Mouse (Mus musculus) forebrain, embryonic 11.5 days (tissue): Measurements from ENCODE around the gene Gm11214. TPM values are rescaled to one million over a fixed set of nuclear protein-coding genes. Genes with fewer than 3 reads are reported as not detected.

Source experiments
- ATAC-seq: fragments of 200-750 bp; cut with Nextera tagmentation; replicated peaks from 2 replicates; pipeline ENCODE4 v1.8.0; 2017; ENCODE audit warnings: moderate TSS enrichment; ENCODE audit not compliant: low FRiP score
- DNase-seq: peaks from one replicate; pipeline ENCODE4 v3.0.0-alpha.2; 2017; ENCODE audit warnings: low spot score
- H3K27ac ChIP-seq: fragments of 300-500 bp; sonication (generic); 2 replicates; pipeline ENCODE4 v1.5.1; 2014; ENCODE audit warnings: low read depth, low read length
- H3K27me3 ChIP-seq: fragments of 300-500 bp; sonication (generic); 2 replicates; pipeline ENCODE4 v1.6.1; 2014; ENCODE audit warnings: mild to moderate bottlenecking, low read length, mixed read lengths; ENCODE audit not compliant: control insufficient read depth, insufficient read depth
- H3K36me3 ChIP-seq: fragments of 300-500 bp; sonication (generic); 2 replicates; pipeline ENCODE4 v1.6.1; 2014; ENCODE audit warnings: mild to moderate bottlenecking, low read length, moderate library complexity, mixed read lengths; ENCODE audit not compliant: control insufficient read depth, insufficient read depth
- H3K4me1 ChIP-seq: fragments of 300-500 bp; sonication (generic); replicated peaks from 2 replicates; pipeline ENCODE4 v1.6.1; 2014; ENCODE audit warnings: low read length, mixed read lengths; ENCODE audit not compliant: control insufficient read depth, insufficient read depth
- H3K4me2 ChIP-seq: fragments of 300-500 bp; sonication (generic); 2 replicates; pipeline ENCODE4 v1.6.1; 2014; ENCODE audit warnings: low read depth, mild to moderate bottlenecking, low read length, moderate library complexity, mixed read lengths; ENCODE audit not compliant: severe bottlenecking
- H3K4me3 ChIP-seq: fragments of 300-500 bp; sonication (generic); 2 replicates; pipeline ENCODE4 v1.5.1; 2014; ENCODE audit warnings: low read depth, low read length
- H3K9ac ChIP-seq: fragments of 300-500 bp; sonication (generic); 2 replicates; pipeline ENCODE4 v1.6.1; 2014; ENCODE audit warnings: low read length
- H3K9me3 ChIP-seq: fragments of 300-500 bp; sonication (generic); 2 replicates; pipeline ENCODE4 v1.6.1; 2016; ENCODE audit warnings: low read length, mixed read lengths; ENCODE audit not compliant: control insufficient read depth
- WGBS: fragments of 180-500 bp; shearing (Covaris S2); extraction: QIAGEN DNeasy Blood & Tissue Kit; methylation state at CpG from one replicate; pipeline ENCODE4 v1.1.7; 2014; 5-methylcytosine and 5-hydroxymethylcytosine counted together
- polyA plus RNA-seq: library from polyadenylated mRNA; unstranded; fragments of >200 nt; fragmentation: Nextera tagmentation; extraction: Ambion mirVana; gene quantifications from 2 replicates; pipeline ENCODE4 v1.2.1, GENCODE M21; 2014

Gene Gm11214
- polyA plus RNA-seq, result not detected in 2 replicates

DNA sequence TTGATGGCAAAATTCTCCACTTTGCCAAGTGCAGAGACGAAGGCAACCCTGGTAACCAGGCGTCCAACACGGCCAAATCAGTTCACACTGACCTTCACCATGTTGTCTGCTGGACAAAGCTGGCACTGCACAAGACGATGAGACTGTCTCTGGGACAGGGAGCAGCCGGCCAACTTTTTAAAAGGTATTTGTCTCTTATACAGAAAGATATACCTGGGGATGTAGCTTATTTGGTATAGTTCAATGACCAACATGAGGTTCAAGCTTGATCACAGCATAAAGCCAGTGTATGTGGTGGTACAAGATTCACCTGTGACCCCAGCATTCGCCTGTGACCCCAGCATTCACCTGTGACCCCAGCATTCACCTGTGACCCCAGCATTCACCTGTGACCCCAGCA is at the start of gene Gm11214:
TSS of gene Gm11214 (minus strand) at position 101 of the 400 bp plus-strand sequence.
- Histone ChIP-seq H3K9me3 (no peaks in the 10 kb centered on the region), H3K9ac (no peak within 1 kb of the TSS), H3K4me3 (no peak within 1 kb of the TSS), H3K4me2 (no peak within 1 kb of the TSS), H3K4me1 (0 out of 2 replicates have a peak, but pooled peaks cover 4% of the 10 kb centered on the region), H3K27me3 (no peaks in the 10 kb centered on the region; the same call in 1 of the 2 replicates), H3K36me3 (no peaks in the 10 kb centered on the region), H3K27ac (no peak within 1 kb of the TSS)
- no peak for ATAC-seq
- no peak for DNase-seq
- WGBS, result 94% methylated on average over 6 of the region's 6 CpGs

DNA sequence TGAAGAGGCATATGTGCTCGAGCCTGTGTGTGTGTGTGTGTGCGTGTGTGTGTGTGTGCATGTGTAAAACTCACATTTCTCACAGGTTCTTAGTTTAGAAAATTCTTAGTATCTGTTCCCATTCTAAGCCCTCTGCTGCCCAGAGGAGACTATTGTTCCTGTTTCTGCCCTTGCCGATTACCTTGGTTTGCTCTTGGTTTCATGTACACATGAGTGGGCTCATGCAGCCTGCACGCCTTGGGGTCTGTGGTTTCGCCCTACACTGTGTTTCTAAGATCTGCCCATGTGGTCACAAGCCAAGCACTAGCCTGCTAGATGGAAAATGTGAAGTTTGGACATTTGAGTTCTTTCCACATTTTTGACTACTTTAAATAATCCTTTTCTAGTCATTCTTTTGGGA is 48.7 kb upstream of the Gm11214 start:
- no peak for ATAC-seq
- no peak for DNase-seq
- no peaks in the 10 kb centered on the region for H3K9me3 ChIP-seq
- no peaks in the 10 kb centered on the region for H3K36me3 ChIP-seq
- no peaks in the 10 kb centered on the region for H3K27me3 ChIP-seq
- H3K4me2 ChIP-seq, result no peak overlapping the region
- H3K9ac ChIP-seq, result no peak overlapping the region
- H3K4me1 ChIP-seq, result no peaks in the 10 kb centered on the region
- H3K4me3 ChIP-seq, result no peak overlapping the region
- 89% methylated on average over 5 of the region's 5 CpGs for WGBS
- H3K27ac ChIP-seq, result no peak overlapping the region

DNA sequence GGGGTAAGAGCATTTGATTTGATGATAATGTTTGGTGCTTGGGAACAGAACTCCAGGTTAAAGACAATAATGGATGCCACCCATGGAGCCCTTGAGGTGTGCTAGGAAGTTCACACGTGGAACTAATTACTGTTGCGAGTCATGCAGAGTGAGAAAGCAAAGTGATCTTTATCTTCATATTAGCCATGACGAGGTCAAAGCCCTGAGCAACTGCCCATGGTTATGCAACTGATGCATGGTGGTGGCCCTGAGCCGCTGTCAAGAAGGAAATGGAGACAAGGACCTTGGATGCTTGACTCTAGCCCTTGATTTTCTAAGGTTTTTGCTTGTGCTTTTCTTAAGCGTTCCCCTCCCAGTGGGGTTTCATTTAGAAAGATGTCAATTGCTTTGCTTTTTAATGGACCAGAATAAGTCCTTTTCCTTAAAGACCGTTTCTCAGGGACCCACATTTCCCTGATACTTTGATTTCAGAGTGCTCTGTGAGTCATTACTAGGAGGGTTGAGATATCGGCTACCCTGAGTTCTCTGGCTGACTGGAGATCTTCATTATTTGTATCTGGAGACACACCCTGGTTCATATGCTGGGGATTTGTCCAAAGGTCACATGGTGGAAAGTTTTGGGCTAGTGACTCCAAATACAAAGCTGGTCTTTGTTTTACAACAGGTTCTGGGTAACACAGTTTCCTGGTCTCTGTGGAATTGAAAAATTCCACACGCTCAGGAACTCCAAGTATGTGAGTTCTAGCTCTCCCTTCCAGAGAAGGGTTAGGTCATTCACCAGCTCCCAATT is 47.4 kb upstream of the Gm11214 start:
- no peak for DNase-seq
- Histone ChIP-seq H3K36me3 (no peaks in the 10 kb centered on the region), H3K9me3 (no peaks in the 10 kb centered on the region), H3K4me1 (no peaks in the 10 kb centered on the region), H3K27ac (no peak overlapping the region), H3K4me3 (no peak overlapping the region), H3K4me2 (no peak overlapping the region), H3K9ac (no peak overlapping the region), H3K27me3 (no peaks in the 10 kb centered on the region)
- WGBS, result 73% methylated on average over 8 of the region's 8 CpGs
- no peak for ATAC-seq

DNA sequence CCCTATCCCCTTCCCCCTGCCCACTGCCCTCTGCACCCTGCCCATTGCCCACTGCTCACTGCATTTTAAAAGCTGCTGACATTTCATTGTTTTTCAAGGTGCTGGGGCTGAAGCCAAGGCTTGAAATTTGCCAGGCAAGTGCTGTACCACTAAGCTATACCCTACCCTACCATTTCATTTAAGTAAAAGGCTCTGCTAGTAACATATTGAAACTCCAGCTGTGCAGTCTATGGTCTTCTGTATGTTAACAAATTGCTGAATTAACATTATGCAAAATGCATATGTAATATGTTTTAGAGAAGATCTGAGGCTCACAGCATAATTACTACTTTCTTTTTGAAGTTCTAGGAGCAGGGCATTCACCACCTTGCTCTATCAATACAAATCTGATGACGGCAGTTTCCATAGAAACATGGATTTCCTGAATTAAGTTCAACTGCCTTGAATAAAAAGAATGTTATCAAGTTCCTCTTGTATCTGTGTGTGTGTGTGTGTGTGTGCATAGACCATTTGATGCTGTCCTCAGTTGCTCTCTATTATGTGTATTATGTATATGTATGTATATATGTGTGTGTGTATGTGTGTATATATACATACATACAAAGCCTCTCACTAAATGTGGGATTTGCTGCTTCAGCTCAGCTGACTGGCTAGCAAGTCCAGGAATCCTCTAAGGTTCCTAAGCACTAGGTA is 43.2 kb upstream of the Gm11214 start:
- H3K4me2 ChIP-seq, result no peak overlapping the region
- no peak overlapping the region for H3K27ac ChIP-seq
- WGBS, result 73% methylated on average over 1 of the region's 1 CpGs
- no peaks in the 10 kb centered on the region for H3K9me3 ChIP-seq
- H3K4me3 ChIP-seq, result no peak overlapping the region
- DNase-seq, result no peak
- H3K36me3 ChIP-seq, result no peaks in the 10 kb centered on the region
- H3K9ac ChIP-seq, result no peak overlapping the region
- ATAC-seq, result no peak
- no peaks in the 10 kb centered on the region for H3K27me3 ChIP-seq
- no peaks in the 10 kb centered on the region for H3K4me1 ChIP-seq

DNA sequence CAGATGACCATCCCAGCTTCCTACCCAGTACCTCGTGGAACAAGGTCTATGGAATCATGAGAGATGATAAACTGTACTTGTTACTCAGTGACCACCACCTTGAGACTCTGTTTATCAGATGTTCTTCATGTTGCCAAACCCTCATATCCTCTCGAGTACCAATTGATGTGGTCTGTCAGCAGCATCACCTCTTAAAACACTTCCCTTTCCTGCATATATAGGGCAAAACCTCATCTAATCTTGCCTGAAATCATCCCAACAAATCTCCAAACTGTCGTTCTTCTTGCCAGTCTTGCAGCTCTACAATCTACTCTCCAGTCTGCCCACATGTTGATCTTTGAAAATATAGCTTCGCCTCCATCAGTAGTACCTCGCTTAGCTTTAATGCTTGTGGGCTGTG is 41.1 kb upstream of the Gm11214 start:
- no peak for DNase-seq
- no peak for ATAC-seq
- Histone ChIP-seq H3K4me2 (no peak overlapping the region), H3K27me3 (no peaks in the 10 kb centered on the region), H3K4me1 (no peaks in the 10 kb centered on the region), H3K27ac (no peak overlapping the region), H3K36me3 (no peaks in the 10 kb centered on the region), H3K9ac (no peak overlapping the region), H3K4me3 (no peak overlapping the region), H3K9me3 (no peaks in the 10 kb centered on the region)
- WGBS, result 86% methylated on average over 5 of the region's 5 CpGs

DNA sequence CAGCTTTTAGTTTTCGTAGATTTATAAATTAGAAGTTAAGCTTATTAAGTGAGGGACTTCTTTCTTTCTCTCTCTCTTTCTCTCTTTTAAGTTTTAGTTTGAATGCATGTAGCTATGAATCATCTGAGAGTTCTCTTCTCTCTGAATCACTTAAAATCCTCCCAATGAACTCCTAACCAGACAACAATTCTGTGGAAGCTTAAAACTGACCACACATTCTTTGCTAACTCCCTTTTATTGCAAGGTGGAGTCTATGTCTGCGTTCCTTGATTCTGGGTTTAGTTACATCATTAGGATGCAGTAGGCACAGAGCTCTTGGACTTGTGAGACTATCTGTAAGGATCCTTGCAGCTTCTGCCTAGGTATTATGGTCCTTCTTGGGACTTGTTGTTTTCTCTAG is 40.5 kb upstream of the Gm11214 start:
- 87% methylated on average over 2 of the region's 2 CpGs for WGBS
- H3K4me2 ChIP-seq, result no peak overlapping the region
- H3K27ac ChIP-seq, result no peak overlapping the region
- no peak for DNase-seq
- H3K9me3 ChIP-seq, result no peaks in the 10 kb centered on the region
- H3K27me3 ChIP-seq, result no peaks in the 10 kb centered on the region
- H3K4me1 ChIP-seq, result no peaks in the 10 kb centered on the region
- H3K36me3 ChIP-seq, result no peaks in the 10 kb centered on the region
- no peak for ATAC-seq
- H3K4me3 ChIP-seq, result no peak overlapping the region
- H3K9ac ChIP-seq, result no peak overlapping the region

DNA sequence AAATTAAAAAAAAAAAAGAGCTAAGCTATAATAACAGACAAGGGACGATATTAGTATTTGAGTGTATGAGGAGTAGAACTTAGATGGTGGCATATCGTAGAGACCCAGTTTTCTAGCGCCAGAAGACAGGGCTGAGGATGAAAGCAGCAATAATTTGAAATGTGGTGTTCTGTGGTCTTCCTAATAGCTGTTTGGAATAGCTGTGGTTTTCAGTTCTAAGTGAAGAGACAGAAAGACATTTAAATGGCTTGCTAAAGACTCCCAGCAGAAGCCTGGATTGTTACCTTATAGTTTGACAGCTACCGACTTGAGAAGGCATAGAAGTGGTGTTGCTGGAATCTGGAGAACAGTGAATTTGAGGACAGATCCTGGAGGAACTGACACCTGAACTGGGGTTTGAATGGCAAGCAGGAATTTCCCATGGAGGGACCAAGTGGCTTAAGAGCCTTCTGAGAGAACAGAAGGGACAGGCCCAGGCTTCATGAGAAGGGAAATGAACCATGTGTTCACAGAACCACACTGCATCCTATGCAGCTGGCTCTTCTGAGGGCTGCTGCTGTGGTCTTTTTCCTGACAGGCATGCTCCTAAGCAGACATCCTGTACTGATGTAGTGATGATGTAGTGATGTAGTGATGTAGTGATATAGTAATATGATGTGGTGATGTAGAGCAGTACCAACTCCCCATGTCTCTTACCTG is 39.0 kb upstream of the Gm11214 start:
- WGBS, result 95% methylated on average over 4 of the region's 4 CpGs
- no peaks in the 10 kb centered on the region for H3K36me3 ChIP-seq
- no peak overlapping the region for H3K4me2 ChIP-seq
- H3K9me3 ChIP-seq, result no peaks in the 10 kb centered on the region
- no peak overlapping the region for H3K9ac ChIP-seq
- H3K4me1 ChIP-seq, result no peaks in the 10 kb centered on the region
- no peak overlapping the region for H3K4me3 ChIP-seq
- no peaks in the 10 kb centered on the region for H3K27me3 ChIP-seq
- H3K27ac ChIP-seq, result no peak overlapping the region
- ATAC-seq, result no peak
- DNase-seq, result no peak

DNA sequence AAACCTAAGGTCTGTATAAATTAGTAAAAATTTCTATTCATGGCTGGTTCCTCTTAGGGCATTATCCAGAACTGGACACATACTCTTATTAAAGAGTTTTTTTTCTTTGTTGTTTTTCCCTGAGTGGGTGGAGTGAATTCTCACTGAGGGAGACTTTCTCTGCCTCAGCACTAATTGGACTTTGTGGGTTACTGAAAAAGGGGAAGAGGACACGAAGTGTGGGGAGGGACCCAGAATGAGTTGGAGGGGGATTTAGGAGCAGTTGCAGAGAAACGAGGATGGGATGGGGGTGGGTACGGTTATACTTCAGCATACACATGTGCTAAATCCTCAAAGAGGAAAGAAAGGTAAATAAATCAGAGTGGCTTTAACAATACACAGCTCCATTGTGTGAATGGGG is 36.6 kb upstream of the Gm11214 start:
- H3K9ac ChIP-seq, result no peak overlapping the region
- no peak overlapping the region for H3K4me3 ChIP-seq
- no peak overlapping the region for H3K27ac ChIP-seq
- WGBS, result 55% methylated on average over 3 of the region's 3 CpGs
- ATAC-seq (no peak), DNase-seq (no peak)
- no peak overlapping the region for H3K4me2 ChIP-seq
- H3K4me1 ChIP-seq, result no peaks in the 10 kb centered on the region
- no peaks in the 10 kb centered on the region for H3K9me3 ChIP-seq
- no peaks in the 10 kb centered on the region for H3K27me3 ChIP-seq
- H3K36me3 ChIP-seq, result no peaks in the 10 kb centered on the region
